Mouse (Mus musculus) stomach, embryonic 14.5 days (tissue): Measurements from ENCODE around the gene Gm9821. TPM values are rescaled to one million over a fixed set of nuclear protein-coding genes. Genes with fewer than 3 reads are reported as not detected.

ENCODE experiments used
- ATAC-seq: fragments of 200-750 bp; cut with Nextera tagmentation; 2 replicates; pipeline ENCODE4 v1.8.0; 2017; ENCODE audit warnings: low read depth, moderate TSS enrichment; ENCODE audit not compliant: insufficient number of reproducible peaks, insufficient read depth, low FRiP score
- H3K27ac ChIP-seq: fragments of 300-500 bp; sonication (generic); 2 replicates; pipeline ENCODE4 v1.5.1; 2014; ENCODE audit warnings: mild to moderate bottlenecking, low read length, moderate library complexity, mixed read lengths
- H3K27me3 ChIP-seq: fragments of 300-500 bp; sonication (generic); 2 replicates; pipeline ENCODE4 v1.6.1; 2014; ENCODE audit warnings: low read length, control low read depth, mixed read lengths; ENCODE audit not compliant: control insufficient read depth, insufficient read depth
- H3K36me3 ChIP-seq: fragments of 300-500 bp; sonication (generic); 2 replicates; pipeline ENCODE4 v1.6.1; 2014; ENCODE audit warnings: mild to moderate bottlenecking, control low read depth, low read length, moderate library complexity, mixed read lengths; ENCODE audit not compliant: control insufficient read depth, insufficient read depth
- H3K4me1 ChIP-seq: fragments of 300-500 bp; sonication (generic); 2 replicates; pipeline ENCODE4 v1.6.1; 2014; ENCODE audit warnings: low read length, control low read depth, mixed read lengths; ENCODE audit not compliant: control insufficient read depth, insufficient read depth
- H3K4me2 ChIP-seq: fragments of 300-500 bp; sonication (generic); replicated peaks from 2 replicates; pipeline ENCODE4 v1.6.1; 2014; ENCODE audit warnings: low read depth, low read length, control low read depth
- H3K4me3 ChIP-seq: fragments of 300-500 bp; sonication (generic); 2 replicates; pipeline ENCODE4 v1.5.1; 2014; ENCODE audit warnings: low read depth, low read length, control low read depth
- H3K9ac ChIP-seq: fragments of 300-500 bp; sonication (generic); replicated peaks from 2 replicates; pipeline ENCODE4 v1.6.1; 2014; ENCODE audit warnings: low read depth, mild to moderate bottlenecking, control low read depth, low read length, moderate library complexity, mixed read lengths
- H3K9me3 ChIP-seq: fragments of 300-500 bp; sonication (generic); 2 replicates; pipeline ENCODE4 v1.6.1; 2016; ENCODE audit warnings: low read depth, low read length, control low read depth; ENCODE audit not compliant: control insufficient read depth
- WGBS: fragments of 180-500 bp; shearing (Covaris S2); extraction: QIAGEN DNeasy Blood & Tissue Kit; methylation state at CpG from one replicate; pipeline ENCODE4 v1.1.7; 2014; 5-methylcytosine and 5-hydroxymethylcytosine counted together
- polyA plus RNA-seq: library from polyadenylated mRNA; unstranded; fragments of >200 nt; fragmentation: Nextera tagmentation; extraction: Ambion mirVana; gene quantifications from 2 replicates; pipeline ENCODE4 v1.2.1, GENCODE M21; 2014

Gm9821 gene
- polyA plus RNA-seq, 1 experiment from 2014 or later = 1.4 TPM

DNA sequence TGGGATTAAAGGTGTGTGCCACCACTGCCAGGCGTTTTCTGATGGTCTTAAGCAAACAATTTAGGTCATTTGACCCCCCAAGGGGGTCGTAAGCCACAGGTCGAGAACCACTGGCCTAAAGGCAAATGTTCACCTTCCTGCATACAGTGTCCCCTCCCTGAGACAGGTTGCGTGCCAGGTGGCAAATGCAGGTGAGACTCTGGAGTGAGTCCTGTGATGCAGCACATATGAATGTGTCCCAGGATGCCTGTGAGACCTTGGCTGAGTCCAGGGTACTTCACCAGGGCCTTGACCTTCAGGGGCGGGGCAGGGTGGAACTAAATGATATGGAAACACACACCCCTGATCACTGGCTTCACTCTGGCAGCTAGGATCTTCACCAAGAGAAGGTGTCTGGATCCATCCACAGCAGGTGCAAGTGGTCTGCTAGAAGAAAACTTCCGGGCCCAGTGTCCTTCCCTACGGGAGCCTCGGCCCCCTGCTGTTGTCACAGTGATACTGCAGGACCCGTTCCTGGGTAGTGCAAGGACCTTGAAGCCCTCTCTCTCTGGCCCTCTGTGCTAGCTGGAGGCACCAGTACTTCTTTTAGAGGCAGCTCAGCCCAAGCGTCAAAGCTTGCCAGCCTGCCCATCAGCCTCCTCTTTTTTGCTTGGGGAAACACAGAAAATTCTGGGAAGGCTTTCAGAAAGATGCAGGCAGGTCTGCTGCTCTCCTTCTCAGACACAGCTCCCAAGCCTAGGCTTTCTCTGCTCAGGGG is 13.4 kb downstream of the Gm9821 start:
- H3K9me3 ChIP-seq = no peaks in the 10 kb centered on the region
- H3K4me1 ChIP-seq = peaks cover 52% of the 10 kb centered on the region
- H3K4me3 ChIP-seq = no peak overlapping the region
- no peaks in the 10 kb centered on the region for H3K36me3 ChIP-seq
- H3K27me3 ChIP-seq = no peaks in the 10 kb centered on the region
- no peak overlapping the region for H3K27ac ChIP-seq
- no peak overlapping the region for H3K9ac ChIP-seq
- no peak overlapping the region for H3K4me2 ChIP-seq
- WGBS = 44% methylated on average over 10 of the region's 10 CpGs
- no peak for ATAC-seq

DNA sequence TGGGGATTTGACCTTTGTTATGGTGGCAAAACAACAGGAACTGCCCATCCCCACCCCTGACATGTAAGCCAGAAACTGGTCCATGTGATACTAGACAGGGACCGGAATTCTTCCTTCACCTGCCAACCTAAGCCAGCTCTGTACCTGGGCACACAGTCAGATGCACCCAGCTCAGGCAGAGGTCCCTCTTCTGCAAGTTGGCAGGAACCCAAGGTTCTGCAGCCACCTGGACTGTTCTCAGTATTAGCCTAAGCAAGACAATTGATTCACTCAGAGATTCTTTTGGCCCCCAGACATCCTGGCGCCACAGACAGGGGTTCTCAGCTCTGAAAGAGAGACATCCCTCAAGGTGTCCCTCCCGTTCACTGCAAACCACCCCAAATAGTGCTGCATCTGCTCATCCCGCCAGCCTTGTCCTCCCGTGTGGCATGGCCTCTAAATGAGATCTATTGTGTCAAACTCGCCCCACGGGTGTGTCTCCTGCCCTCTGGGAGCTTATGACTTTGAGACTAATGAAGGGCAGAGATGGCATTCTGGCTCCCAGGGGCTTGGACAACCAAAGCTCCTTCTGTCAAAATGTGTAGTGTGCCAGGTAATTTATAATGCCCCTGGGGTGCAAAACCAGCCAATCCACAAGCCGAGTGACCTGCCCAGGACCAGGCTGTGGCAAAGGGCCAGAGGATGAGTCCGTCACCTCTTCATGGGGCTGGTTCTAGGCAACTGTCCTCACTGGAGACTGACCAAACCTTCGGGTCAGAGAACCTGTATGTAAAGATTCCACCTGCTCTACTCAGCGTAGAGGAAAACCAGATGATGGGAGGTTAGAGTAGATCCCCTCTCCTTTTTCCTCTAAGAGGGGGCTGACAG is 14.3 kb downstream of the Gm9821 start:
- H3K36me3 ChIP-seq = no peaks in the 10 kb centered on the region
- H3K4me1 ChIP-seq = peaks cover 48% of the 10 kb centered on the region
- H3K4me3 ChIP-seq = no peak overlapping the region
- H3K27me3 ChIP-seq = no peaks in the 10 kb centered on the region
- no peak overlapping the region for H3K9ac ChIP-seq
- no peaks in the 10 kb centered on the region for H3K9me3 ChIP-seq
- H3K4me2 ChIP-seq = no peak overlapping the region
- WGBS = 75% methylated on average over 11 of the region's 11 CpGs
- no peak for ATAC-seq
- no peak overlapping the region for H3K27ac ChIP-seq

DNA sequence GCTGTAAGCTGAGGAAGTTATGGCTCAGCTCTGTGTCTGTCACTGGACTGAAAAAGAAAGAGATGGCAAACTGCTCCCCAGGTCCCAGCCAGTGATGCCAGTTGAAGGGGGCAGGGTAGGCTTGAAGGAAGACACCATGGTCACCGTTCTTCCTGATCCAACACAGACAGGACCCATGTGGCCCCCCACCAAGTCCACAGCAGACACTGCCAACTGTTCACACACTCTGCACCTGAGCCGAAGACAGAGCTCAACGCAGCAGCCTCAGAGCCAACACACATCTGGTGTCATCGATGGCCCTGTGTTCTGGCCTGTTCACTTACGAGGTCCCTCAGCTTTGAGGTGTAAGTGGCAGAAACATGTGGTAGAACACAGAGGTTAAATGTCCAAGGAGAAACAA is 15.0 kb downstream of the Gm9821 start:
- H3K4me2 ChIP-seq = no peak overlapping the region
- ATAC-seq = no peak
- H3K9me3 ChIP-seq = no peaks in the 10 kb centered on the region
- H3K27me3 ChIP-seq = no peaks in the 10 kb centered on the region
- no peak overlapping the region for H3K4me3 ChIP-seq
- H3K9ac ChIP-seq = no peak overlapping the region
- 95% methylated on average over 5 of the region's 5 CpGs for WGBS
- no peak overlapping the region for H3K27ac ChIP-seq
- H3K4me1 ChIP-seq = peaks cover 53% of the 10 kb centered on the region
- no peaks in the 10 kb centered on the region for H3K36me3 ChIP-seq

DNA sequence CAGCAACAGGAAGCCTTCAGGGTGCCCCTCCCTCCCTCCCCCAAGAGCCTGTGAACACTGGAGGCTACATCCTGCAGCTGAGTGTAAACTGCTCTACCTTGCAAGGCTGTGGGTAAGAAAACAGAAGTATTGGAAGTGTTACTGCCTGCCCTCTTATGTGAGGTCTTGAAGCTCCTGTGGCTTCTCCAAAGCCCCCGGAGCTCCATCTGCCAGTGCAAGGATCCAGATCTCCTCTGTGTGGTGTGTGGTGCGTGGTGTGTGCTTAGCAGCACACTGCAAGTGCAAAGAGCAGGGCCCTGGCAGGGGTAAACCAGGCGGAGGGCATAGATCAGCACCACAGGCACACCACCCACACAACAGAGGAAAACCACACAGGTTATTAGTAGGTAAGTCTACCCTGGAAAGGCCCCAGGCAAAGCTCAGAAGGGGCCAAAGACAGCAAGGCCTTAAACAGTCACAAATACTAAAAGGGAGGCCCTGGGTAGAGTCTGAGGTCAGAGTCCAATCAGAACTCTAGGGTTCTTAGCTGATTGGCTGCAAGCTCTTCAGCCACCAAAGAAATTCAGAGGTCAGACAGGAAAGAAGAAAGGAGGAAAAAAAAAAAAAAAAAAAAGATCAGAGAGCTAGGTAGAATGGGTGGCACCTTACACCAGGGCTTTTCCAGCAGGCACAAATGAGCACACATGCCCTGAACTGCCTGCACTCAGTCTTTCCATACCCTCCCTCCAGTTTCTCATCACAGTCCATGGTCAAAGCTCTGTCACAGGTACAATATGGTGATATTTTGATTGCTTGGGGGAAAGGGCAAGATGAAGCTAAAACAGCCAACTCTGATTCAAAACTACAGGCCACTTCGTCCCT is 16.6 kb downstream of the Gm9821 start:
- no peak for ATAC-seq
- Histone ChIP-seq H3K27me3 (no peaks in the 10 kb centered on the region), H3K9me3 (no peaks in the 10 kb centered on the region), H3K36me3 (no peaks in the 10 kb centered on the region), H3K27ac (peak overlapping the region; percentile 79; the same call in 1 of the 2 replicates), H3K9ac (peak overlapping the region; percentile 81), H3K4me3 (peak overlapping the region; percentile 94), H3K4me1 (peaks cover 44% of the 10 kb centered on the region), H3K4me2 (peak overlapping the region; percentile 97)
- 59% methylated on average over 4 of the region's 4 CpGs for WGBS

DNA sequence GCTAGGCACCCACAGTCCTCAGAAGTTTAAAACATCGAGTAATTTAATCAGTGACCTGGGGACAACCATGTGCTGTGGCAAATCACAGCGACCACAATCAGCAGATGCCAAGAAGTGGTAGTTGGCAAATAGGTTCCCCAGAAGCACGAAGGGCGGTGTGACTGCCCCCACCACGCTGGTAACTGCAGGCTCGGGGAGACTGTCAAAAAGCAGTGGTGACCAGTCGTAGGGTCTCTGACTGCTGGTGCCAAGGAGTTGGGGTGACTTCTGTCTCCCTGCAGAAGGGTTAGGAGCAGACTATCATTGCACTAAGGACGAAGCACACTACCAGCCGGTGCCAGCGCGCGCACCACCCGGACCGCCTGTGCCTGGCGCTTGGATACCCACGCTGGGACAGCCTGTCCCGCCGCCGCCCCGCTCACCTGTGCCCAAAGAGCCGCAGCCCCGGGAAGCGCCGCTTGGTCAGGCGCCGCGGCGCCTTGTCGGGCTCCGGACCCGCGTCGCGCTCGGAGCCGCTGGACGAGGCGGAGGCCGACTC is 17.4 kb downstream of the Gm9821 start:
- WGBS = under 1% methylated on average over 39 of the region's 39 CpGs
- peak; percentile 3; the same call in 1 of the 2 replicates for ATAC-seq
- no peaks in the 10 kb centered on the region for H3K9me3 ChIP-seq
- H3K4me1 ChIP-seq = peaks cover 37% of the 10 kb centered on the region
- H3K4me3 ChIP-seq = peak overlapping the region; percentile 94
- H3K36me3 ChIP-seq = no peaks in the 10 kb centered on the region
- no peaks in the 10 kb centered on the region for H3K27me3 ChIP-seq
- peak overlapping the region; percentile 97 for H3K4me2 ChIP-seq
- H3K27ac ChIP-seq = peak overlapping the region; percentile 79
- peak overlapping the region; percentile 81 for H3K9ac ChIP-seq

DNA sequence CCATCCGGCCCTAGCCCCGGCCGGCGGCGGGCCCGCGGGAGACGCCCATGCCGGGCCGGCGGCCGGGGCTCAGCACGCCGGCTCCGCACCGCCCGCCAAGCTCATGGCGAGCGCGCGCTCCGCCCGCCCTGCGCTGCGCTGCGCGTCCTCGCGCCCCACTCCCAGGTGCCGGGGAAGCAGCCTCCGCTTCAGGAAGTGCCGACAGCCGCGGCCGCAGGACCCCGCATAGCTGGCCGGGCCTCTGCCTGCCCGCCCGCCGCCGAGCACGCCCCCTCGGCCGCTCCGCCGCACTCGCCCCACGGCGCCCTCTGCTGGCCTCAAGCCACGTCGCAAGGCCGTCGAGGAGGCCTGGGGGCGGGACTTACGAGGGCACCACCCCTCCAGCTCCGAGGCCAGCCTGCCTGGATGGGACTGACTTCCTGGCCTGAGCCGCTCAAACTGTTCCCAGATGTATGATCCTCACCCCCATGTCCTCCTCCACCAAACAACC is 18.0 kb downstream of the Gm9821 start:
- H3K4me1 ChIP-seq = peaks cover 37% of the 10 kb centered on the region
- no peaks in the 10 kb centered on the region for H3K27me3 ChIP-seq
- under 1% methylated on average over 46 of the region's 57 CpGs for WGBS
- H3K9me3 ChIP-seq = no peaks in the 10 kb centered on the region
- H3K9ac ChIP-seq = peak overlapping the region; percentile 81
- peak overlapping the region; percentile 79 for H3K27ac ChIP-seq
- H3K4me3 ChIP-seq = peak overlapping the region; percentile 94
- H3K36me3 ChIP-seq = no peaks in the 10 kb centered on the region
- peak overlapping the region; percentile 97 for H3K4me2 ChIP-seq
- peak; percentile 93 for ATAC-seq

DNA sequence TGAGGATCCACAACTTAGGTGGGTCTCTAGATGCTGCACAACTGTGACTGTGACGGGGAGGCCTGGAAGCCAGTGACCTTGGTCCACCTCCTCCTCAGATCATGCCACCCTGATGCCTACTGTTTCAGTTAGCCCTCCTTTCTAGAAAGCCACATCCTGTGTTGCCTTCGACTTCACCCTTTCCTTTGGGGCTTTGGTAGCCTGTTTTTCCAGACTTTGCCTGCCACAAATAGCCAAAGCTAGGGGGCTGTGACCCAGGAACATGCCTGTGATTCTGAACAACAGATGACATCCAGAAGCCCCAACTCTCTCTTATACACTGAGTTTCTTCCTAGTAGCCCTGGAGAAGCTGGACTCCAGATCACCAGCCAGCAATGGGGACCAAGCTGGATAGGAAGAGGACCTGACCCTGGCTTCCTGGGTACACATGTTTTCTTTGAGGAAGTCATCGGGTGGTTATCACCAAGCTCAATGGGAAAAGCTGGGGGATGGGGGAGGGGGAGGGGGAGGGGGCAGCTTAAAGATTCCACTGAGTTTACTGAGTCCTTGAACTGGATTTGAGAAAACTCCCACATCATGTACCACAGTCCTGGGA is 19.2 kb downstream of the Gm9821 start:
- 65% methylated on average over 3 of the region's 3 CpGs for WGBS

More for the DNA sequence above, 19.2 kb downstream of the Gm9821 start:
- Histone ChIP-seq H3K4me1 (peaks cover 30% of the 10 kb centered on the region), H3K36me3 (no peaks in the 10 kb centered on the region), H3K9me3 (no peaks in the 10 kb centered on the region), H3K4me3 (peak overlapping the region; percentile 94), H3K4me2 (peak overlapping the region; percentile 97), H3K9ac (0 out of 2 replicates have a peak overlapping the region, but pooled peaks have one; percentile 11), H3K27ac (peak overlapping the region; percentile 58; the same call in 1 of the 2 replicates), H3K27me3 (no peaks in the 10 kb centered on the region)
- no peak for ATAC-seq
